14 mouse cellular contexts compared by ENCODE assay signal in the genomic region with DNA sequence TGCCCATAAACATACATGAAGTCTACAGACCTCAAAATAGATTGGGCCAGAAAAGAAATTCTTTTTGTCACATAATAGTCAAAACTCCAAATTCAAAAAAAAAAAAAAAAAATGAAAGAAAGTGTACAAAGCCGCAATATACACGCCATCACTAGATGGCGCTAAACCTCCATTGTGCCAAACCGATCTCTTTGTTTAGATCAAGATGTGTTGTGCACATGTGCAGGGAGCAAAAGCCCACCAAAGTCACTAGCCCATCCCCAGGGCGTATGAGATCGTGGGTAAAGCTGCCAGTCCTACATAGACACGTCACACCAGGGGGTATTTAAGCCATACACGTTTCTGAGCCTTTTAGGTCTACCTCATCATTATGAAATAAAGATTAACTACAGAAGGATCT. TPM values are rescaled to one million over a fixed set of nuclear protein-coding genes. Genes with fewer than 3 reads are reported as not detected.
DNase-seq lines count a peak whose midpoint lies in the region; ATAC-seq and TF ChIP-seq lines count a peak whose summit lies in the region.
"Had no signal": no experiment of that assay in that cellular context is flagged by ENCODE, and none has a peak within 500 bp of the region (broad histone marks: within the 10 kb centered on the region; RNA-seq: fewer than 3 reads in every experiment).

No protein-coding gene starts in this region.

- peak; percentile 14; the same call in 1 of the 2 replicates for TF ChIP-seq CTCF in E14TG2a.4 (conservative IDR thresholded peaks at IDR 0.05; ENCODE audit: low read length)
- peak; percentile 53 for TF ChIP-seq CTCF in hindbrain, postnatal 0 days (IDR thresholded peaks at IDR 0.05; ENCODE audit: low read depth)

- H3K9ac ChIP-seq in forebrain, embryonic 11.5 days (ENCODE audit: low read length): no peak overlapping the region
- H3K9ac ChIP-seq in forebrain, embryonic 12.5 days: no peak overlapping the region
- no peak overlapping the region for H3K9ac ChIP-seq in hindbrain, postnatal 0 days (replicated peaks; ENCODE audit: low read length)

- peak; percentile 64; the same call in 1 of the 2 replicates for ATAC-seq in forebrain, embryonic 11.5 days (replicated peaks; ENCODE audit: low FRiP score)
- ATAC-seq in forebrain, embryonic 12.5 days (ENCODE audit: low FRiP score): no peak
- no peak for ATAC-seq in hindbrain, postnatal 0 days
- no peak for ATAC-seq in granulocyte monocyte progenitor cell, adult 5-6 weeks (replicated peaks; ENCODE audit: poor library complexity, severe bottlenecking)
- ATAC-seq: Patski had no signal

- DNase-seq in forebrain, embryonic 11.5 days (ENCODE audit: low spot score): peak; percentile 49
- DNase-seq in left cerebral cortex, postnatal 4 days: peak; percentile 35
- no peak for DNase-seq in left cerebral cortex, adult 11 months (ENCODE audit: low spot score)
- DNase-seq in hindbrain, postnatal 0 days (ENCODE audit: low spot score): peak; percentile 15
- DNase-seq in spleen, postnatal 4 days (ENCODE audit: low spot score in 2 of 2): no peak
- DNase-seq: cerebellum, adult 9-11 months; heart, adult 18-20 months had no signal

- WGBS in forebrain, embryonic 11.5 days: 51% methylated on average over 8 of the region's 8 CpGs
- 48% methylated on average over 8 of the region's 8 CpGs for WGBS in forebrain, embryonic 12.5 days
- 45% methylated on average over 8 of the region's 8 CpGs for WGBS in hindbrain, postnatal 0 days

- no peak overlapping the region for H3K27ac ChIP-seq in forebrain, embryonic 11.5 days (ENCODE audit: low read depth, low read length)
- no peak overlapping the region for H3K27ac ChIP-seq in forebrain, embryonic 12.5 days
- H3K27ac ChIP-seq in hindbrain, postnatal 0 days: no peak overlapping the region

- intact Hi-C loops in left cerebral cortex, postnatal 4 days (cut with DNase I): no loop called here

- no peak overlapping the region for H3K4me3 ChIP-seq in forebrain, embryonic 11.5 days (ENCODE audit: low read depth, low read length)
- H3K4me3 ChIP-seq in forebrain, embryonic 12.5 days (replicated peaks): no peak overlapping the region
- H3K4me3 ChIP-seq in E14TG2a.4 (replicated peaks; ENCODE audit: low read length): no peak overlapping the region
- H3K4me3 ChIP-seq in hindbrain, postnatal 0 days (ENCODE audit: low read length): no peak overlapping the region
- H3K4me3 ChIP-seq: myocyte had no signal

- H3K4me2 ChIP-seq in forebrain, embryonic 11.5 days (ENCODE audit: low read depth, low read length, severe bottlenecking): no peak overlapping the region
- H3K4me2 ChIP-seq in forebrain, embryonic 12.5 days: no peak overlapping the region
- no peak overlapping the region for H3K4me2 ChIP-seq in hindbrain, postnatal 0 days (ENCODE audit: low read depth, low read length)

- H3K4me1 ChIP-seq in forebrain, embryonic 11.5 days (replicated peaks; ENCODE audit: control insufficient read depth, insufficient read depth, low read length): no peaks in the 10 kb centered on the region
- no peaks in the 10 kb centered on the region for H3K4me1 ChIP-seq in forebrain, embryonic 12.5 days
- H3K4me1 ChIP-seq in E14TG2a.4 (replicated peaks; ENCODE audit: low read depth, low read length): no peaks in the 10 kb centered on the region; the same call in 1 of the 2 replicates
- H3K4me1 ChIP-seq in hindbrain, postnatal 0 days (ENCODE audit: insufficient read depth, low read length): no peaks in the 10 kb centered on the region

- no peaks in the 10 kb centered on the region for H3K27me3 ChIP-seq in forebrain, embryonic 11.5 days (ENCODE audit: control insufficient read depth, insufficient read depth, low read length)
- H3K27me3 ChIP-seq in forebrain, embryonic 12.5 days: no peaks in the 10 kb centered on the region
- no peaks in the 10 kb centered on the region for H3K27me3 ChIP-seq in E14TG2a.4 (ENCODE audit: insufficient read depth, low read length)
- no peaks in the 10 kb centered on the region for H3K27me3 ChIP-seq in hindbrain, postnatal 0 days (ENCODE audit: insufficient read depth, low read length)
- H3K27me3 ChIP-seq: Patski had no signal

- H3K36me3 ChIP-seq in forebrain, embryonic 11.5 days (ENCODE audit: control insufficient read depth, insufficient read depth, low read length): no peaks in the 10 kb centered on the region
- H3K36me3 ChIP-seq in forebrain, embryonic 12.5 days (replicated peaks): no peaks in the 10 kb centered on the region
- no peaks in the 10 kb centered on the region for H3K36me3 ChIP-seq in E14TG2a.4 (ENCODE audit: insufficient read depth, low read length)
- no peaks in the 10 kb centered on the region for H3K36me3 ChIP-seq in hindbrain, postnatal 0 days (ENCODE audit: insufficient read depth, low read length)

- no peaks in the 10 kb centered on the region; the same call in 1 of the 2 replicates for H3K9me3 ChIP-seq in forebrain, embryonic 11.5 days (ENCODE audit: control insufficient read depth, low read length)
- peaks cover 8% of the 10 kb centered on the region for H3K9me3 ChIP-seq in forebrain, embryonic 12.5 days
- H3K9me3 ChIP-seq in E14TG2a.4 (ENCODE audit: low read length): peaks cover 67% of the 10 kb centered on the region
- no peaks in the 10 kb centered on the region; the same call in 1 of the 2 replicates for H3K9me3 ChIP-seq in hindbrain, postnatal 0 days (ENCODE audit: low read length)

RNA-seq across cellular contexts. Expression of a gene that starts 24.2 kb away (rescaled TPM):
- polyA plus RNA-seq in forebrain, embryonic 11.5 days (2014; fragmentation: Nextera tagmentation; extraction: Ambion mirVana): not detected in 2 replicates
- polyA plus RNA-seq in forebrain, embryonic 12.5 days (2016; fragmentation: Nextera tagmentation; extraction: Ambion mirVana): not detected in 2 replicates
- total RNA-seq in left cerebral cortex, postnatal 4 days (2021): not detected
- not detected in 2 replicates for total RNA-seq in hindbrain, postnatal 0 days (2014; rRNA removed)
- polyA plus RNA-seq in hindbrain, postnatal 0 days (2015; fragmentation: Nextera tagmentation; extraction: Ambion mirVana): not detected in 2 replicates
- not detected in 2 replicates for total RNA-seq in granulocyte monocyte progenitor cell, adult 5-6 weeks (2014; fragmentation: Nextera tagmentation)
- not detected in 2 replicates for total RNA-seq in granulocyte monocyte progenitor cell, adult 5-6 weeks (2017)
- total RNA-seq: heart, adult 18-20 months; left cerebral cortex, adult 8-10 months had no signal
- polyA plus RNA-seq: myocyte; Patski; stomach, embryonic 14.5 days had no signal

RNA-seq across cellular contexts. Expression of a gene that starts 53.7 kb away (rescaled TPM):
- polyA plus RNA-seq in forebrain, embryonic 11.5 days (2014; fragmentation: Nextera tagmentation; extraction: Ambion mirVana): not detected in 2 replicates
- polyA plus RNA-seq in forebrain, embryonic 12.5 days (2016; fragmentation: Nextera tagmentation; extraction: Ambion mirVana): not detected in 2 replicates
- total RNA-seq in left cerebral cortex, postnatal 4 days (2021): not detected
- total RNA-seq in hindbrain, postnatal 0 days (2014; rRNA removed): not detected in 2 replicates
- not detected in 2 replicates for polyA plus RNA-seq in hindbrain, postnatal 0 days (2015; fragmentation: Nextera tagmentation; extraction: Ambion mirVana)
- not detected in 2 replicates for total RNA-seq in granulocyte monocyte progenitor cell, adult 5-6 weeks (2014; fragmentation: Nextera tagmentation)
- total RNA-seq in granulocyte monocyte progenitor cell, adult 5-6 weeks (2017): not detected in 2 replicates
- total RNA-seq: heart, adult 18-20 months; left cerebral cortex, adult 8-10 months had no signal
- polyA plus RNA-seq: myocyte; Patski; stomach, embryonic 14.5 days had no signal

RNA-seq across cellular contexts. Expression of a gene that starts 56.7 kb away (rescaled TPM):
- polyA plus RNA-seq in forebrain, embryonic 11.5 days (2014; fragmentation: Nextera tagmentation; extraction: Ambion mirVana): not detected in 2 replicates
- polyA plus RNA-seq in forebrain, embryonic 12.5 days (2016; fragmentation: Nextera tagmentation; extraction: Ambion mirVana): not detected in 2 replicates
- total RNA-seq in left cerebral cortex, postnatal 4 days (2021): not detected
- total RNA-seq in hindbrain, postnatal 0 days (2014; rRNA removed): not detected in 2 replicates
- not detected in 2 replicates for polyA plus RNA-seq in hindbrain, postnatal 0 days (2015; fragmentation: Nextera tagmentation; extraction: Ambion mirVana)
- not detected in 2 replicates for total RNA-seq in granulocyte monocyte progenitor cell, adult 5-6 weeks (2014; fragmentation: Nextera tagmentation)
- total RNA-seq in granulocyte monocyte progenitor cell, adult 5-6 weeks (2017): not detected in 2 replicates
- total RNA-seq: heart, adult 18-20 months; left cerebral cortex, adult 8-10 months had no signal
- polyA plus RNA-seq: myocyte; Patski; stomach, embryonic 14.5 days had no signal

Comparison
In these comparisons a context has a peak if more than half of its experiments do, and no peak if none do; other contexts are left out.
1. DNase-seq: peak in forebrain, embryonic 11.5 days (single experiment), left cerebral cortex, postnatal 4 days (single experiment) and hindbrain, postnatal 0 days (single experiment); none in left cerebral cortex, adult 11 months (single experiment) and spleen, postnatal 4 days (0 of 2).